Mouse (Mus musculus) E14TG2a.4 (cell line): ENCODE data around the gene Zdhhc16.

Source experiments
- H3K27me3 ChIP-seq: 2 replicates; pipeline ENCODE4 v1.6.1; 2014; ENCODE audit warnings: low read length, control low read depth; ENCODE audit not compliant: insufficient read depth
- H3K36me3 ChIP-seq: 2 replicates; pipeline ENCODE4 v1.6.1; 2014; ENCODE audit warnings: low read length, control low read depth; ENCODE audit not compliant: insufficient read depth
- H3K4me1 ChIP-seq: replicated peaks from 2 replicates; pipeline ENCODE4 v1.6.1; 2014; ENCODE audit warnings: low read depth, low read length, control low read depth
- H3K4me3 ChIP-seq: replicated peaks from 2 replicates; pipeline ENCODE4 v1.5.1; 2014; ENCODE audit warnings: mild to moderate bottlenecking, low read length
- H3K9me3 ChIP-seq: 2 replicates; pipeline ENCODE4 v1.6.1; 2014; ENCODE audit warnings: low read length, control low read depth
- CTCF ChIP-seq: conservative IDR thresholded peaks from 2 replicates; pipeline ENCODE4 v1.5.1; 2014; ENCODE audit warnings: low read length
- NANOG ChIP-seq: IDR thresholded peaks from 2 replicates; pipeline ENCODE4 v1.6.1; 2014; ENCODE audit warnings: borderline replicate concordance, low read length, mixed read lengths
- POU5F1 ChIP-seq: IDR thresholded peaks from 2 replicates; pipeline ENCODE4 v1.6.1; 2014; ENCODE audit warnings: low read length, borderline replicate concordance

Gene Zdhhc16

DNA sequence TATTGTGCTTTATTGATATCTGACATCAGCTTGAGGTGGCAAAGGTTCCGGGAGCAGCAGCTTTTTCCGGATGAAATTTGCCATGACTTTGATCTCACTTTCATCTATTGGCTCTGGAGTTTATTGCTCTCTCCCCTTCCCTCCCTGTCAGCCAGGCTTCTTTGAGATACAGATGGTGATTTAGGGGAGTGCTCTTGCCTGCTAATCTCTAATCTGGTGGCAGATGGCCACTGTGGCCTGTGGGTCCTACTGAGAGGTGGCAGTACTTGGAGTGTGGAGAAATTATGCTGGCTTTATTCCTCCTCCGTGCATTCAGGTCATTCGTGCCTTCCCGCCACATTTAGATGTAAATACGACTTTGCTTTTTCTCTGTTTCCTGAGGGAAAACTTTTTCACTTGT, 844 bp downstream of the Zdhhc16 start:
- peaks cover 41% of the 10 kb centered on the region for H3K4me1 ChIP-seq
- H3K4me3 ChIP-seq: peak overlapping the region; percentile 100
- H3K27me3 ChIP-seq: no peaks in the 10 kb centered on the region
- H3K9me3 ChIP-seq: no peaks in the 10 kb centered on the region
- peaks cover 61% of the 10 kb centered on the region for H3K36me3 ChIP-seq
- TF ChIP-seq CTCF: no peak
- TF ChIP-seq NANOG: no peak
- no peak for TF ChIP-seq POU5F1

DNA sequence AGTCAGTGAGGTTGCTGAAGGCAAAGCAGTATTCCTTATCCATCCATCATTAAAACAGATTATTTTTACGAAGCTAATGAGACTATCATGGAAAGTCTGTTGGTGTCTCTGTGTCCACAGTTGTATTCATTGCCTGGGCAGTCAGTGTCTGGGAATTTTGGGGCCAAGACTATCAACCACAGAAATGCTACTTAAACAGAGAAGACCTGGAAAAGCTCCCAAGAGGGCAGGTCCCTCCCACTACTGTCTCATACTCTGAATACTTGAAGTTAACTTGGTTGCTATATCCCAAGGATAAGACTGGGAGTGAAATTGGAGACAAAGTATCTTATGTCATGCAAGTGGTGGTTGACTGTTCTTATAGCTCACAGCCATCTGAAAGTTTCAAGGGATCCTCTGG, 2.6 kb downstream of the Zdhhc16 start:
- H3K4me1 ChIP-seq: peaks cover 35% of the 10 kb centered on the region
- no peak for TF ChIP-seq NANOG
- TF ChIP-seq POU5F1: no peak
- no peak for TF ChIP-seq CTCF
- no peak overlapping the region for H3K4me3 ChIP-seq
- H3K9me3 ChIP-seq: no peaks in the 10 kb centered on the region
- H3K36me3 ChIP-seq: peaks cover 63% of the 10 kb centered on the region
- no peaks in the 10 kb centered on the region for H3K27me3 ChIP-seq

- peaks cover 78% of the 10 kb centered on the region for H3K36me3 ChIP-seq
- H3K4me1 ChIP-seq: peaks cover 20% of the 10 kb centered on the region
- H3K27me3 ChIP-seq: no peaks in the 10 kb centered on the region
- no peak for TF ChIP-seq POU5F1
- TF ChIP-seq NANOG: no peak
- no peak for TF ChIP-seq CTCF
- H3K9me3 ChIP-seq: peaks cover 12% of the 10 kb centered on the region
- no peak overlapping the region for H3K4me3 ChIP-seq
Observed at GRCm38 (mm10) chr19:41938539-41938938, 5.3 kb downstream of the Zdhhc16 start.

DNA sequence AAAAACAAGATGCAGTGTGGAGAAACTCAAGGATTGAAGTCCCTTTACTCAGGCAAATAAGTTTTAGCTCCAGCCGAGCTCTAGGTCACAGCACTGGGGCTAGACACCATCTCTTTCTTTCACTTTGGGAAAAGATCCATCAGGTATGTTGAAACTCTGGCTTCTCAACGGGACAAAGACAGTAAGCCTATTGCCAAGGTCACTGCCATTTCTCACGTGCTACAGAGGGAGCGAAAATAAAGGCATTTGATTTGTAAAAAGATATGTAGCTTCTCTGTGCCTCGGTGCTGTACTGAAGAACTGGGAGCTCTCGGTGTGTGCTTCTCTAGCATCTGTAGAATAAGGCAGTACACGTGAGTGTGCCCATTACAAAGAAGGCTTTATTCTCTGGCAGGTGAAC, 10.6 kb downstream of the Zdhhc16 start:
- no peak overlapping the region for H3K4me3 ChIP-seq
- no peaks in the 10 kb centered on the region for H3K27me3 ChIP-seq
- TF ChIP-seq POU5F1 (no peak), CTCF (no peak), NANOG (no peak)
- H3K36me3 ChIP-seq: peaks cover 99% of the 10 kb centered on the region
- no peaks in the 10 kb centered on the region for H3K4me1 ChIP-seq
- peaks cover 51% of the 10 kb centered on the region for H3K9me3 ChIP-seq

- no peaks in the 10 kb centered on the region for H3K27me3 ChIP-seq
- peaks cover 100% of the 10 kb centered on the region for H3K36me3 ChIP-seq
- no peaks in the 10 kb centered on the region for H3K4me1 ChIP-seq
- peaks cover 4% of the 10 kb centered on the region; the same call in 1 of the 2 replicates for H3K9me3 ChIP-seq
- H3K4me3 ChIP-seq: no peak overlapping the region
- no peak for TF ChIP-seq NANOG
- TF ChIP-seq CTCF: peak; percentile 21; the same call in 1 of the 2 replicates
Observed at GRCm38 (mm10) chr19:41952287-41952686, 19.0 kb downstream of the Zdhhc16 start.

DNA sequence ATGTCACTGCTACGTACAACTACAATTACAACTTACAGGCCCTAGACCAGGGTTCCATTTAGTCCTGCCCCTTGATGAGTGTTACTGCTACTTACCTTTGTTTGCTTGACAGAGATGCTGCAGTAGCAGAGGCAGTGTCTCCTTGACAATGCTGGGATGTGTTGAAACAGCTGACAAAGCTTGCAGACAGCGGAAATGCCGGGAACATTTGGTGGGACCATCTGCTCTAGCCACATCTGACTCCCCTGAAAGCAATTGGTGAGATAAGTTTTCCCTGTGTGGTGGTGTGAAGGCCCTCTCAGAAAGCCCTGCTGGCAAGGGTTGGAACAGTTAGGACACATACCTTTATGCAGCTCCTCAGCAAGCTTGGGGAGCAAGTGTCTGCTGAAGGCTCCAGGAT, 20.3 kb downstream of the Zdhhc16 start:
- Histone ChIP-seq H3K36me3 (peaks cover 100% of the 10 kb centered on the region), H3K9me3 (no peaks in the 10 kb centered on the region), H3K27me3 (no peaks in the 10 kb centered on the region), H3K4me3 (no peak overlapping the region), H3K4me1 (no peaks in the 10 kb centered on the region)
- TF ChIP-seq CTCF (no peak), NANOG (no peak), POU5F1 (no peak)

DNA sequence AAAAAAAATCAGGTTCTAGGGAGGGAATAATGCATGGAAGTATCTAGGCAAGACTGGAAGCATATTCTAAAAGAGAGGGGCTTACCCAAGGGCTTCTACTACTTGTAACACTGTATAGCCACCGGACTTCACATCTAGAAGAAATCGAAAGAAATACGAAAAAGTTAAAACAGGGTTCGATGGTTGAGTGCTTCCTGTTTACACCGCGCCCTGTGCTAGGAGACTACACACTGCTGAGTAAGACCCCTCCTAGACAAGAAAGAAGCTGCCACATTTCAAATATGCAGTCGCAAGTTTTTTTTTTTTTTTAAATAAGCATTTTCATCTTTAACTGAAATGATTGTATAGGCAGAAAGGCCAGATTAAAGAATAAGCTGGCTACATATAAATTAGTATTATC, 36.3 kb downstream of the Zdhhc16 start:
- TF ChIP-seq NANOG: no peak
- TF ChIP-seq POU5F1: no peak
- TF ChIP-seq CTCF: no peak
- no peaks in the 10 kb centered on the region for H3K9me3 ChIP-seq
- H3K36me3 ChIP-seq: peaks cover 90% of the 10 kb centered on the region
- H3K4me1 ChIP-seq: peaks cover 9% of the 10 kb centered on the region
- no peaks in the 10 kb centered on the region for H3K27me3 ChIP-seq
- H3K4me3 ChIP-seq: no peak overlapping the region

- no peak for TF ChIP-seq NANOG
- TF ChIP-seq CTCF: no peak
- no peak for TF ChIP-seq POU5F1
- peaks cover 83% of the 10 kb centered on the region for H3K36me3 ChIP-seq
- peaks cover 54% of the 10 kb centered on the region for H3K4me1 ChIP-seq
- no peaks in the 10 kb centered on the region for H3K9me3 ChIP-seq
- no peak overlapping the region for H3K4me3 ChIP-seq
- H3K27me3 ChIP-seq: no peaks in the 10 kb centered on the region
Observed at GRCm38 (mm10) chr19:41973891-41974794, 40.9 kb downstream of the Zdhhc16 start.
